Mouse (Mus musculus) midbrain, embryonic 10.5 days (tissue): ENCODE results near the gene Gm10912. TPM values are rescaled to one million over a fixed set of nuclear protein-coding genes. Genes with fewer than 3 reads are reported as not detected.
"Not testable (repeated sequence)": the region's sequence is repeated elsewhere in the genome, so short reads cannot be mapped to it uniquely, and the experiment has no call there.

Experiments used
- DNase-seq: peaks from one replicate; pipeline ENCODE4 v3.0.0-alpha.2; 2017; ENCODE audit warnings: low spot score
- H3K27ac ChIP-seq: fragments of 300-500 bp; sonication (generic); replicated peaks from 2 replicates; pipeline ENCODE4 v1.5.1; 2016; ENCODE audit warnings: mild to moderate bottlenecking
- H3K27me3 ChIP-seq: fragments of 300-500 bp; sonication (generic); 2 replicates; pipeline ENCODE4 v1.6.1; 2016; ENCODE audit warnings: low read depth, mild to moderate bottlenecking; ENCODE audit not compliant: poor library complexity, severe bottlenecking
- H3K36me3 ChIP-seq: fragments of 300-500 bp; sonication (generic); 2 replicates; pipeline ENCODE4 v1.6.1; 2016; ENCODE audit warnings: mild to moderate bottlenecking, moderate library complexity
- H3K4me1 ChIP-seq: fragments of 300-500 bp; sonication (generic); 2 replicates; pipeline ENCODE4 v1.6.1; 2016
- H3K4me3 ChIP-seq: fragments of 300-500 bp; sonication (generic); 2 replicates; pipeline ENCODE4 v1.5.1; 2016; ENCODE audit warnings: mild to moderate bottlenecking, moderate library complexity
- H3K9me3 ChIP-seq: fragments of 300-500 bp; sonication (generic); replicated peaks from 2 replicates; pipeline ENCODE4 v1.6.1; 2016; ENCODE audit warnings: mild to moderate bottlenecking
- WGBS: fragments of 180-500 bp; shearing (Covaris S2); methylation state at CpG from one replicate; pipeline ENCODE4 v1.1.7; 2016; 5-methylcytosine and 5-hydroxymethylcytosine counted together
- polyA plus RNA-seq: library from polyadenylated mRNA; unstranded; fragments of >200 nt; fragmentation: Nextera tagmentation; extraction: Ambion mirVana; gene quantifications from 2 replicates; pipeline ENCODE4 v1.2.1, GENCODE M21; 2016

The Gm10912 gene
- polyA plus RNA-seq, 1 experiment from 2014 or later: 0.06 TPM

GRCm38 (mm10) chr2:104109021-104109420 lies 43.4 kb downstream of the Gm10912 start:
- DNase-seq, H3K27ac ChIP-seq, H3K4me1 ChIP-seq, H3K4me3 ChIP-seq, H3K27me3 ChIP-seq, H3K9me3 ChIP-seq, H3K36me3 ChIP-seq: not testable (repeated sequence)
- WGBS: 94% methylated on average over 2 of the region's 2 CpGs

- Histone ChIP-seq H3K27ac (no peak overlapping the region), H3K4me3 (no peak overlapping the region), H3K4me1 (no peaks in the 10 kb centered on the region), H3K9me3 (no peaks in the 10 kb centered on the region), H3K27me3 (no peaks in the 10 kb centered on the region), H3K36me3 (peaks cover 7% of the 10 kb centered on the region; the same call in 1 of the 2 replicates)
- no peak for DNase-seq
- WGBS: 58% methylated on average over 2 of the region's 2 CpGs
These were observed 43.9 kb downstream of the Gm10912 start for GRCm38 (mm10) chr2:104109528-104109927.

GRCm38 (mm10) chr2:104110031-104110430 lies 44.4 kb downstream of the Gm10912 start:
- 95% methylated on average over 4 of the region's 4 CpGs for WGBS
- Histone ChIP-seq H3K36me3 (peaks cover 7% of the 10 kb centered on the region; the same call in 1 of the 2 replicates), H3K9me3 (no peaks in the 10 kb centered on the region), H3K27me3 (no peaks in the 10 kb centered on the region), H3K27ac (no peak overlapping the region), H3K4me1 (no peaks in the 10 kb centered on the region), H3K4me3 (no peak overlapping the region)
- DNase-seq: no peak

- WGBS: no CpG with 5 or more reads among the region's 1 CpGs
- DNase-seq: not testable (repeated sequence)
These were observed 45.7 kb downstream of the Gm10912 start for GRCm38 (mm10) chr2:104111170-104111797.

GRCm38 (mm10) chr2:104113563-104113962 lies 47.9 kb downstream of the Gm10912 start:
- not testable (repeated sequence) for H3K4me1 ChIP-seq

More at GRCm38 (mm10) chr2:104111170-104111797, 45.7 kb downstream of the Gm10912 start:
- H3K9me3 ChIP-seq, H3K27me3 ChIP-seq, H3K36me3 ChIP-seq, H3K27ac ChIP-seq, H3K4me1 ChIP-seq, H3K4me3 ChIP-seq: not testable (repeated sequence)

GRCm38 (mm10) chr2:104114898-104115297 lies 49.3 kb downstream of the Gm10912 start:
- no peak overlapping the region for H3K27ac ChIP-seq
- DNase-seq: no peak
- no peaks in the 10 kb centered on the region for H3K9me3 ChIP-seq
- WGBS: 89% methylated on average over 3 of the region's 3 CpGs
- peaks cover 7% of the 10 kb centered on the region; the same call in 1 of the 2 replicates for H3K36me3 ChIP-seq
- no peak overlapping the region for H3K4me3 ChIP-seq
- H3K27me3 ChIP-seq: no peaks in the 10 kb centered on the region
- no peaks in the 10 kb centered on the region for H3K4me1 ChIP-seq

More at GRCm38 (mm10) chr2:104113563-104113962, 47.9 kb downstream of the Gm10912 start:
- H3K27me3 ChIP-seq, DNase-seq, H3K36me3 ChIP-seq, H3K27ac ChIP-seq, H3K4me3 ChIP-seq, H3K9me3 ChIP-seq: not testable (repeated sequence)

Other genes starting within 250 kb of the Gm10912 start
- gene Lmo2, start 107.8 kb upstream of the Gm10912 start, polyA plus RNA-seq: 18.7 and 19.3 TPM in 2 replicates
- gene Fbxo3, start 38.1 kb upstream of the Gm10912 start, polyA plus RNA-seq: 47.4 and 49.9 TPM in 2 replicates
- gene 4931422A03Rik, start 37.5 kb upstream of the Gm10912 start, polyA plus RNA-seq: 1.1 and 1.6 TPM in 2 replicates
- not detected in 2 replicates for gene Gm10799, start 2.7 kb downstream of the Gm10912 start, polyA plus RNA-seq
- gene Cd59b, start 4.0 kb downstream of the Gm10912 start, polyA plus RNA-seq: 3.6 and 5.4 TPM in 2 replicates
- 25.5 and 26.5 TPM in 2 replicates for gene Cd59a, start 30.0 kb downstream of the Gm10912 start, polyA plus RNA-seq
- 0.25 TPM in 1 of 2 replicates, not detected in the other for gene A930018P22Rik, start 56.9 kb downstream of the Gm10912 start, polyA plus RNA-seq